Mouse (Mus musculus) testis, postnatal 10 days (tissue): ENCODE measurements around the gene Zc3hav1l.
A peak's percentile ranks its signal among the peaks of the same experiment; 100 is the strongest.

Experiments used
- DNase-seq: peaks from one replicate; pipeline ENCODE4 v3.0.0; 2021; ENCODE audit warnings: low spot score

Zc3hav1l gene

GRCm38 (mm10) chr6:38264466-38264865 lies 34.6 kb downstream of the Zc3hav1l start:
- no peak for DNase-seq

GRCm38 (mm10) chr6:38263393-38264159 lies 35.5 kb downstream of the Zc3hav1l start:
- no peak for DNase-seq

- no peak for DNase-seq
These were observed 37.2 kb downstream of the Zc3hav1l start for GRCm38 (mm10) chr6:38261877-38262276.

- no peak for DNase-seq
These were observed 41.6 kb downstream of the Zc3hav1l start for GRCm38 (mm10) chr6:38257506-38257905.

GRCm38 (mm10) chr6:38256793-38257192 lies 42.3 kb downstream of the Zc3hav1l start:
- no peak for DNase-seq

- DNase-seq, result no peak
These were observed 43.3 kb downstream of the Zc3hav1l start for GRCm38 (mm10) chr6:38255794-38256193.

- DNase-seq, result peak; percentile 82
These were observed 45.1 kb downstream of the Zc3hav1l start, which contains the start of gene D630045J12Rik for GRCm38 (mm10) chr6:38253736-38254641. Gene D630045J12Rik (minus strand): TSS chr6:38254009.

GRCm38 (mm10) chr6:38252766-38253735 lies 46.0 kb downstream of the Zc3hav1l start:
- no peak for DNase-seq

GRCm38 (mm10) chr6:38252139-38252538 lies 46.9 kb downstream of the Zc3hav1l start:
- DNase-seq, result no peak

GRCm38 (mm10) chr6:38251464-38251863 lies 47.6 kb downstream of the Zc3hav1l start:
- DNase-seq, result no peak

GRCm38 (mm10) chr6:38247362-38247761 lies 51.7 kb downstream of the Zc3hav1l start:
- DNase-seq, result no peak

- no peak for DNase-seq
These were observed 54.3 kb downstream of the Zc3hav1l start for GRCm38 (mm10) chr6:38244806-38245205.

- DNase-seq, result no peak
These were observed 54.9 kb downstream of the Zc3hav1l start for GRCm38 (mm10) chr6:38244167-38244566.

- no peak for DNase-seq
These were observed 56.2 kb downstream of the Zc3hav1l start for GRCm38 (mm10) chr6:38242833-38243232.

GRCm38 (mm10) chr6:38242295-38242830 lies 56.7 kb downstream of the Zc3hav1l start:
- no peak for DNase-seq

GRCm38 (mm10) chr6:38241508-38241907 lies 57.6 kb downstream of the Zc3hav1l start:
- DNase-seq, result no peak

- no peak for DNase-seq
These were observed 58.4 kb downstream of the Zc3hav1l start for GRCm38 (mm10) chr6:38240618-38241017.

- DNase-seq, result no peak
These were observed 60.7 kb downstream of the Zc3hav1l start for GRCm38 (mm10) chr6:38238382-38238781.
